Mouse (Mus musculus): ENCODE results near the gene Atp2a1. TPM values are rescaled to one million over a fixed set of nuclear protein-coding genes. Genes with fewer than 3 reads are reported as not detected.

The Atp2a1 gene
- total and polyA plus RNA-seq, 3 experiments = 0.38 to 0.74 TPM; not detected in 1

DNA sequence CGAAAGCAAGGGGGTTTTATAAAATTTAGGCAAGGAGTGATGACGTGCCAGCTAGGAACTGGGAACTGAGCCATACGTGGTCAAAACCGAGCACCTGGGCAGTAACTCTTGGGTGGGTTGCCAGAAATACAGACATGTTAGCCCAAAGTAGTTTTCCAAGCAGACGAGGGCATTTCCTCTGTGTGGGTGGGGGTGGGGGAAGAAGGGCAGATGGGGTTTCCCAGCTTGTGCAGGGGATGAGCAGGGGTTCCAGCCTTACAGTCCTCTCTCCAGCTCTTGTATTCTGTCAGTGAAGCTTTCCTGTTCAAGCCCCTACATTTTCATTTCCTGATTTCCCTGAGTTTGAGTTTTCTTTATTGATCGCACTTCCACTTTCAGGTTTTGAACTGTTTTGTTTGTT, 38.7 kb downstream of the Atp2a1 start:
- Histone ChIP-seq H3K4me3 (replicated peaks in 1 of 3; ENCODE audit: low read depth in 2 of 3, low read length in 2 of 3, poor library complexity in 1 of 3) (no peak overlapping the region), H3K4me2 (ENCODE audit: insufficient read depth, low read depth, poor library complexity, severe bottlenecking) (peak overlapping the region; percentile 78; the same call in 1 of the 2 replicates), H3K9me3 (replicated peaks; ENCODE audit: low read length) (peaks cover 19% of the 10 kb centered on the region), H3K36me3 (replicated peaks in 1 of 2; ENCODE audit: control insufficient read depth in 1 of 2, insufficient read depth in 1 of 2, low read length in 1 of 2) (peaks cover 0 to 17% of the 10 kb centered on the region in 2 experiments), H3K4me1 (ENCODE audit: control insufficient read depth in 1 of 2, insufficient read depth in 2 of 2) (peaks cover 6 to 37% of the 10 kb centered on the region in 2 experiments; a peak in 3 of 4 replicates), H3K79me2 (replicated peaks; ENCODE audit: control insufficient read depth, extremely low read depth, insufficient read depth, poor library complexity, severe bottlenecking) (no peaks in the 10 kb centered on the region), H3K27me3 (replicated peaks) (no peaks in the 10 kb centered on the region), H3K27ac (ENCODE audit: insufficient read depth, low read depth) (peak overlapping the region; percentile 28; the same call in 1 of the 2 replicates), H3K9ac (ENCODE audit: insufficient read depth, low read depth) (peak overlapping the region; percentile 61; the same call in 1 of the 2 replicates)
- peak; percentile 51 for DNase-seq (ENCODE audit: extremely low read depth)
- 0 out of 2 replicates have a peak, but pooled peaks have one; percentile 27 for TF ChIP-seq BHLHE40 (IDR thresholded peaks at IDR 0.05; ENCODE audit: low read depth, low read length)
- TF ChIP-seq IRF4 (IDR thresholded peaks at IDR 0.05; ENCODE audit: low read depth, low read length) = peak; percentile 74
- 0 out of 2 replicates have a peak, but pooled peaks have one; percentile 43 for TF ChIP-seq TCF12 (IDR thresholded peaks at IDR 0.05; ENCODE audit: low read depth, low read length)
- peak; percentile 70 for TF ChIP-seq EP300 (IDR thresholded peaks at IDR 0.05; ENCODE audit: low read length)
- TF ChIP-seq ETS1 (conservative IDR thresholded peaks at IDR 0.05; ENCODE audit: low read depth, low read length) = peak; percentile 47
- TF ChIP-seq ELF1 (IDR thresholded peaks at IDR 0.05; ENCODE audit: low read depth, low read length) = peak; percentile 51
- TF ChIP-seq NRF1 (IDR thresholded peaks at IDR 0.05; ENCODE audit: low read depth, low read length) = no peak
- no peak for TF ChIP-seq MXI1 (IDR thresholded peaks at IDR 0.05; ENCODE audit: low read depth, low read length)
- dilution Hi-C loops (cut with MboI; ENCODE audit: extremely low pct_ligation_motif_present, extremely low pct_unique_long_range_greater_than_20kb, low sequenced_read_pairs) = no loop called here
- in situ Hi-C loops (cut with MboI; ENCODE audit: low pct_ligation_motif_present, low pct_unique_long_range_greater_than_20kb, low sequenced_read_pairs) = no loop called here

- TF ChIP-seq MAX (IDR thresholded peaks at IDR 0.05; ENCODE audit: low read length) = no peak
- no peak for TF ChIP-seq NRF1 (IDR thresholded peaks at IDR 0.05; ENCODE audit: low read depth, low read length)
- no peak for TF ChIP-seq ETS1 (conservative IDR thresholded peaks at IDR 0.05; ENCODE audit: low read depth, low read length)
- no peak for TF ChIP-seq ZKSCAN1 (IDR thresholded peaks at IDR 0.05; ENCODE audit: borderline replicate concordance, low read depth, low read length)
- TF ChIP-seq IRF4 (IDR thresholded peaks at IDR 0.05; ENCODE audit: low read depth, low read length) = peak; percentile 53; the same call in 1 of the 2 replicates
- TF ChIP-seq E2F4 (IDR thresholded peaks at IDR 0.05; ENCODE audit: insufficient replicate concordance, low read depth, low read length) = 0 out of 2 replicates have a peak, but pooled peaks have one; percentile 30
- Histone ChIP-seq H3K4me3 (replicated peaks in 1 of 3; ENCODE audit: low read depth in 2 of 3, low read length in 2 of 3, poor library complexity in 1 of 3) (no peak overlapping the region), H3K27me3 (replicated peaks) (no peaks in the 10 kb centered on the region), H3K9me3 (replicated peaks; ENCODE audit: low read length) (peaks cover 19% of the 10 kb centered on the region), H3K79me2 (replicated peaks; ENCODE audit: control insufficient read depth, extremely low read depth, insufficient read depth, poor library complexity, severe bottlenecking) (no peaks in the 10 kb centered on the region), H3K4me2 (ENCODE audit: insufficient read depth, low read depth, poor library complexity, severe bottlenecking) (no peak overlapping the region), H3K9ac (ENCODE audit: insufficient read depth, low read depth) (no peak overlapping the region), H3K4me1 (ENCODE audit: control insufficient read depth in 1 of 2, insufficient read depth in 2 of 2) (peaks cover 14 to 50% of the 10 kb centered on the region in 2 experiments; a peak in 3 of 4 replicates), H3K36me3 (replicated peaks in 1 of 2; ENCODE audit: control insufficient read depth in 1 of 2, insufficient read depth in 1 of 2, low read length in 1 of 2) (peaks cover 0 to 12% of the 10 kb centered on the region in 2 experiments), H3K27ac (ENCODE audit: insufficient read depth, low read depth) (no peak overlapping the region)
- peak; percentile 41 for DNase-seq (ENCODE audit: extremely low read depth)
- in situ Hi-C loops (cut with MboI; ENCODE audit: low pct_ligation_motif_present, low pct_unique_long_range_greater_than_20kb, low sequenced_read_pairs) = no loop called here
- dilution Hi-C loops (cut with MboI; ENCODE audit: extremely low pct_ligation_motif_present, extremely low pct_unique_long_range_greater_than_20kb, low sequenced_read_pairs) = no loop called here
Observed at GRCm38 (mm10) chr7:126421756-126422155, 41.2 kb downstream of the Atp2a1 start.

DNA sequence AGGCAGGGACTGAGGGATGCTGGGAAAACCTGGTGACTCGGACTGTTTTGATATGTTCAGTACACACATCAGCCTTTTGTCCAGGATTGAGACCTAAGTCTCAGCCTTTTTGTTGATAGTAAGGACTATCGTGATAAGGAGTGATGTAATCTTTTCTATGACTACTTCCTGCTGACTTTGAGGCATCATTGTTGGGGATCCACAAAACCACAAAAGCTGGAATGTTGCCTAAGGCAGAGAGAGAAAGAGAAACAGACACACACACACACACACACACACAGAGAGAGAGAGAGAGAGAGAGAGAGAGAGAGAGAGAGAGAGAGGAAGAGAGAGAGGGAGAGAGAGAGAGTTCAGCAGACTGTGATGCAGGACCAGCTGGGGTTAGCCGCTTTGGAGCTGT, 44.4 kb downstream of the Atp2a1 start:
- Histone ChIP-seq H3K4me2 (ENCODE audit: insufficient read depth, low read depth, poor library complexity, severe bottlenecking) (no peak overlapping the region), H3K4me1 (ENCODE audit: control insufficient read depth in 1 of 2, insufficient read depth in 2 of 2) (peaks cover 26 to 43% of the 10 kb centered on the region in 2 experiments), H3K36me3 (replicated peaks in 1 of 2; ENCODE audit: control insufficient read depth in 1 of 2, insufficient read depth in 1 of 2, low read length in 1 of 2) (peaks cover 0 to 5% of the 10 kb centered on the region in 2 experiments), H3K27me3 (replicated peaks) (no peaks in the 10 kb centered on the region), H3K9me3 (replicated peaks; ENCODE audit: low read length) (peaks cover 13% of the 10 kb centered on the region), H3K9ac (ENCODE audit: insufficient read depth, low read depth) (no peak overlapping the region), H3K79me2 (replicated peaks; ENCODE audit: control insufficient read depth, extremely low read depth, insufficient read depth, poor library complexity, severe bottlenecking) (peaks cover 15% of the 10 kb centered on the region), H3K27ac (ENCODE audit: insufficient read depth, low read depth) (peak overlapping the region; percentile 57; the same call in 1 of the 2 replicates), H3K4me3 (replicated peaks in 1 of 3; ENCODE audit: low read depth in 2 of 3, low read length in 2 of 3, poor library complexity in 1 of 3) (no peak overlapping the region)
- dilution Hi-C loops (cut with MboI; ENCODE audit: extremely low pct_ligation_motif_present, extremely low pct_unique_long_range_greater_than_20kb, low sequenced_read_pairs) = no loop called here
- DNase-seq (ENCODE audit: extremely low read depth) = no peak
- TF ChIP-seq JUND (conservative IDR thresholded peaks at IDR 0.05; ENCODE audit: low read depth, low read length) = no peak
- no peak for TF ChIP-seq PAX5 (IDR thresholded peaks at IDR 0.05; ENCODE audit: low read length)
- no peak for TF ChIP-seq CHD1 (IDR thresholded peaks at IDR 0.05; ENCODE audit: low read depth, low read length)
- in situ Hi-C loops (cut with MboI; ENCODE audit: low pct_ligation_motif_present, low pct_unique_long_range_greater_than_20kb, low sequenced_read_pairs) = no loop called here

Data from CH12.LX (cell line).